In genomic region chr9:71897399-71897798, GRCm38 (mm10) we compare ENCODE assay signal across 9 mouse cellular contexts.
DNase-seq lines count a peak whose midpoint lies in the region; ATAC-seq and TF ChIP-seq lines count a peak whose summit lies in the region.
"Had no signal": no experiment of that assay in that cellular context is flagged by ENCODE, and none has a peak within 500 bp of the region (broad histone marks: within the 10 kb centered on the region; RNA-seq: fewer than 3 reads in every experiment).

No protein-coding gene starts in this region.

- H3K9me3 ChIP-seq in intestine, embryonic 14.5 days (ENCODE audit: control insufficient read depth, low read length): no peaks in the 10 kb centered on the region
- H3K9me3 ChIP-seq in intestine, postnatal 0 days (ENCODE audit: control insufficient read depth): no peaks in the 10 kb centered on the region
- no peaks in the 10 kb centered on the region for H3K9me3 ChIP-seq in heart, embryonic 13.5 days
- no peaks in the 10 kb centered on the region for H3K9me3 ChIP-seq in limb, embryonic 11.5 days (ENCODE audit: control insufficient read depth, low read length)
- no peaks in the 10 kb centered on the region for H3K9me3 ChIP-seq in stomach, embryonic 14.5 days (ENCODE audit: control insufficient read depth, low read depth, low read length)
- H3K9me3 ChIP-seq: G1E had no signal

- no peaks in the 10 kb centered on the region for H3K27me3 ChIP-seq in intestine, embryonic 14.5 days (replicated peaks; ENCODE audit: control insufficient read depth, insufficient read depth, low read length)
- no peaks in the 10 kb centered on the region for H3K27me3 ChIP-seq in intestine, postnatal 0 days (replicated peaks; ENCODE audit: control insufficient read depth, insufficient read depth, low read length)
- H3K27me3 ChIP-seq in heart, embryonic 13.5 days (replicated peaks): no peaks in the 10 kb centered on the region
- no peaks in the 10 kb centered on the region for H3K27me3 ChIP-seq in limb, embryonic 11.5 days (ENCODE audit: control insufficient read depth, insufficient read depth, low read length)
- H3K27me3 ChIP-seq in stomach, embryonic 14.5 days (ENCODE audit: control insufficient read depth, insufficient read depth, low read length): no peaks in the 10 kb centered on the region

- DNase-seq in intestine, embryonic 14.5 days (ENCODE audit: low spot score): no peak
- peak; percentile 55 for DNase-seq in limb, embryonic 11.5 days (ENCODE audit: low spot score)
- DNase-seq in thymus, adult 18-20 months: no peak

- H3K4me2 ChIP-seq in intestine, embryonic 14.5 days (ENCODE audit: low read length): no peak overlapping the region
- no peak overlapping the region for H3K4me2 ChIP-seq in intestine, postnatal 0 days (replicated peaks; ENCODE audit: low read depth)
- no peak overlapping the region for H3K4me2 ChIP-seq in heart, embryonic 13.5 days
- no peak overlapping the region for H3K4me2 ChIP-seq in limb, embryonic 11.5 days (ENCODE audit: low read depth, severe bottlenecking)
- H3K4me2 ChIP-seq in stomach, embryonic 14.5 days (replicated peaks; ENCODE audit: low read depth, low read length): no peak overlapping the region

- 45% methylated on average over 1 of the region's 1 CpGs for WGBS in intestine, embryonic 14.5 days
- WGBS in intestine, postnatal 0 days: 77% methylated on average over 1 of the region's 1 CpGs
- WGBS in heart, embryonic 13.5 days: 73% methylated on average over 1 of the region's 1 CpGs
- 4% methylated on average over 1 of the region's 1 CpGs for WGBS in limb, embryonic 11.5 days
- WGBS in stomach, embryonic 14.5 days: 48% methylated on average over 1 of the region's 1 CpGs

- TF ChIP-seq CTCF in intestine, postnatal 0 days (IDR thresholded peaks at IDR 0.05; ENCODE audit: low read depth): no peak

- no peak overlapping the region for H3K9ac ChIP-seq in intestine, embryonic 14.5 days (ENCODE audit: low read length)
- no peak overlapping the region for H3K9ac ChIP-seq in intestine, postnatal 0 days (ENCODE audit: low read depth, low read length)
- no peak overlapping the region; the same call in 1 of the 2 replicates for H3K9ac ChIP-seq in heart, embryonic 13.5 days
- no peak overlapping the region for H3K9ac ChIP-seq in limb, embryonic 11.5 days (ENCODE audit: low read length)
- no peak overlapping the region for H3K9ac ChIP-seq in stomach, embryonic 14.5 days (replicated peaks; ENCODE audit: low read depth, low read length)

- no peak overlapping the region for H3K4me3 ChIP-seq in intestine, embryonic 14.5 days (ENCODE audit: low read depth, low read length)
- no peak overlapping the region for H3K4me3 ChIP-seq in intestine, postnatal 0 days (ENCODE audit: low read depth, low read length)
- H3K4me3 ChIP-seq in brown adipose tissue, adult 24 weeks (ENCODE audit: insufficient read depth, low read depth, low read length): no peak overlapping the region
- no peak overlapping the region for H3K4me3 ChIP-seq in heart, embryonic 13.5 days
- H3K4me3 ChIP-seq in limb, embryonic 11.5 days (ENCODE audit: low read depth, low read length): no peak overlapping the region
- no peak overlapping the region for H3K4me3 ChIP-seq in stomach, embryonic 14.5 days (ENCODE audit: low read depth, low read length)

- ATAC-seq in intestine, embryonic 14.5 days (replicated peaks; ENCODE audit: low FRiP score, low TSS enrichment, low read depth): no peak
- ATAC-seq in intestine, postnatal 0 days: no peak
- ATAC-seq in heart, embryonic 13.5 days (ENCODE audit: extremely low read depth, insufficient number of reproducible peaks, low FRiP score, low TSS enrichment): no peak
- no peak for ATAC-seq in limb, embryonic 11.5 days (ENCODE audit: insufficient number of reproducible peaks, low FRiP score, low TSS enrichment, low read depth)
- ATAC-seq in stomach, embryonic 14.5 days (ENCODE audit: insufficient number of reproducible peaks, insufficient read depth, low FRiP score, low read depth): no peak
- ATAC-seq in megakaryocyte-erythroid progenitor cell, adult 5-6 weeks (replicated peaks; ENCODE audit: low FRiP score, low TSS enrichment, poor library complexity, severe bottlenecking): no peak

- H3K4me1 ChIP-seq in intestine, embryonic 14.5 days (replicated peaks; ENCODE audit: control insufficient read depth, insufficient read depth, low read length): peaks cover 15% of the 10 kb centered on the region; the same call in 1 of the 2 replicates
- peaks cover 2% of the 10 kb centered on the region; the same call in 1 of the 2 replicates for H3K4me1 ChIP-seq in intestine, postnatal 0 days (replicated peaks; ENCODE audit: control insufficient read depth, insufficient read depth, low read length)
- H3K4me1 ChIP-seq in brown adipose tissue, adult 24 weeks (ENCODE audit: control insufficient read depth, insufficient read depth, insufficient read length, low read length): peaks cover 8% of the 10 kb centered on the region; the same call in 1 of the 2 replicates
- peaks cover 28% of the 10 kb centered on the region for H3K4me1 ChIP-seq in heart, embryonic 13.5 days
- peaks cover 20% of the 10 kb centered on the region for H3K4me1 ChIP-seq in limb, embryonic 11.5 days (ENCODE audit: control insufficient read depth, insufficient read depth, low read length)
- H3K4me1 ChIP-seq in stomach, embryonic 14.5 days (ENCODE audit: control insufficient read depth, insufficient read depth, low read length): peaks cover 23% of the 10 kb centered on the region

- no peaks in the 10 kb centered on the region for H3K36me3 ChIP-seq in intestine, embryonic 14.5 days (ENCODE audit: control insufficient read depth, insufficient read depth, low read length)
- 0 out of 2 replicates have a peak, but pooled peaks cover under 1% of the 10 kb centered on the region for H3K36me3 ChIP-seq in intestine, postnatal 0 days (ENCODE audit: control insufficient read depth, insufficient read depth)
- H3K36me3 ChIP-seq in heart, embryonic 13.5 days: peaks cover 1% of the 10 kb centered on the region
- H3K36me3 ChIP-seq in limb, embryonic 11.5 days (ENCODE audit: control insufficient read depth, insufficient read depth, low read length): no peaks in the 10 kb centered on the region
- H3K36me3 ChIP-seq in stomach, embryonic 14.5 days (ENCODE audit: control insufficient read depth, insufficient read depth, low read length): no peaks in the 10 kb centered on the region

- peak overlapping the region; percentile 54; the same call in 1 of the 2 replicates for H3K27ac ChIP-seq in intestine, embryonic 14.5 days (ENCODE audit: low read depth)
- no peak overlapping the region; the same call in 1 of the 2 replicates for H3K27ac ChIP-seq in intestine, postnatal 0 days (ENCODE audit: low read depth, low read length)
- H3K27ac ChIP-seq in brown adipose tissue, adult 24 weeks (replicated peaks; ENCODE audit: low read depth, low read length): peak overlapping the region; percentile 15; the same call in 1 of the 2 replicates
- H3K27ac ChIP-seq in heart, embryonic 13.5 days (replicated peaks): peak overlapping the region; percentile 58
- peak overlapping the region; percentile 44 for H3K27ac ChIP-seq in limb, embryonic 11.5 days (replicated peaks; ENCODE audit: low read depth, low read length)
- peak overlapping the region; percentile 61; the same call in 1 of the 2 replicates for H3K27ac ChIP-seq in stomach, embryonic 14.5 days (ENCODE audit: low read length)
